Mouse (Mus musculus) forebrain, embryonic 13.5 days (tissue): Measurements from ENCODE around the gene H2al1b. TPM values are rescaled to one million over a fixed set of nuclear protein-coding genes. Genes with fewer than 3 reads are reported as not detected.

Experiments used
- polyA plus RNA-seq: library from polyadenylated mRNA; unstranded; fragments of >200 nt; fragmentation: Nextera tagmentation; extraction: Ambion mirVana; gene quantifications from 2 replicates; pipeline ENCODE4 v1.2.1, GENCODE M21; 2015

The H2al1b gene
- polyA plus RNA-seq, 1 experiment from 2014 or later, result not detected

Other genes starting within 250 kb of the H2al1b start
- not detected in 2 replicates for gene H2al1a, start 3.2 kb upstream of the H2al1b start, polyA plus RNA-seq
- gene H2al1c, start 3.2 kb downstream of the H2al1b start, polyA plus RNA-seq, result not detected in 2 replicates
- gene H2al1d, start 6.4 kb downstream of the H2al1b start, polyA plus RNA-seq, result not detected in 2 replicates
- not detected in 2 replicates for gene H2al1e, start 9.5 kb downstream of the H2al1b start, polyA plus RNA-seq
- gene H2al1f, start 12.7 kb downstream of the H2al1b start, polyA plus RNA-seq, result not detected in 2 replicates
- gene H2al1g, start 15.8 kb downstream of the H2al1b start, polyA plus RNA-seq, result not detected in 2 replicates
- gene H2al1h, start 19.1 kb downstream of the H2al1b start, polyA plus RNA-seq, result not detected in 2 replicates
- not detected in 2 replicates for gene H2al1i, start 22.2 kb downstream of the H2al1b start, polyA plus RNA-seq
- not detected in 2 replicates for gene H2al1j, start 25.4 kb downstream of the H2al1b start, polyA plus RNA-seq